Mouse (Mus musculus): ENCODE measurements around the gene Prps1l1.

Gene Prps1l1

DNA sequence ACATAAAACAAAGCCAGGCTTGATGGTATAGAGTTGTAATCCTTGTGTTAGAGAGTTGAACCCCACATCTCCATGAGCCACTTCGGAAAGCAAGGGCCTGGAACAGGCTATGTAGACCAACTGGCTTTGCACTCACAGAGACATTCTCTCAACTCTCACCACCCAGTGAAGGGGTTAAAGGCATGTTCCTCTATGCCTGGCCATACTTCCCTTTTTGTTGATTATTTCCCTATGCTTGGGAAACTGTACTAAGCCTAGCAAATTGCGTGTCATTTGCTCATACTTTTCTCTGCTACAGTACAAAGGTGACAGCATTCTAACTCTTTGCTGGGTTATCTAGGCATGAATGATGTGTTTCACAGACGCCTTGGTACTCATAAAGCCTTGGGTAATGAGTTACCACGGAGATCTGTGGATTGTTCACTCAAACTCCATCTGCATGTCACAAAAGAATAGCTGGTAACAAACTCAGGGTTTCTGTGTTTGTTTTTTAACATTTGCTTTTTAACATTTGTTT lies 41.4 kb downstream of the Prps1l1 start:
- DNase-seq, result no peak

DNA sequence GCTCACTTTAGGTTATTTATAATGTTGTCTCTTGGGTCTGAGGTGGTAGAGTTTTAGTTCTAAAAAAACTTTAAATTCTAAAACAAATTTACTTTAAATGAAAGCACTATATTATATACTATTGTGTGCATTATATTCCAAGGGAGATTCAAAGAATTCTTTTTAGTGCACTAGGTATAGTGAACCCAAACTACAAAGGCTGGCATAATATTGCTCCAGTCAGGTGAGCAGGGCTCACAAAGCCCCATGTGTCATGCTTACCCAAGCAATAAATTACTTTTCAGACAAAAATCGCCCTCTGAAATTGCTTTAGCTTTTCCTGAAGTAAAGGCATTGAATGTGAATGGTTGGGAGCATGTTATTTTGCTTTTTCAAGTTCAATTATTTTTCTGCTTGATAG lies 43.0 kb downstream of the Prps1l1 start:
- no peak for DNase-seq
